Mouse (Mus musculus): ENCODE measurements around the gene Cntn1. TPM values are rescaled to one million over a fixed set of nuclear protein-coding genes. Genes with fewer than 3 reads are reported as not detected.
"Not testable (repeated sequence)": the region's sequence is repeated elsewhere in the genome, so short reads cannot be mapped to it uniquely, and the experiment has no call there.

Cntn1 gene
- polyA plus RNA-seq, 1 experiment from 2014 or later, result 16.7 TPM

DNA sequence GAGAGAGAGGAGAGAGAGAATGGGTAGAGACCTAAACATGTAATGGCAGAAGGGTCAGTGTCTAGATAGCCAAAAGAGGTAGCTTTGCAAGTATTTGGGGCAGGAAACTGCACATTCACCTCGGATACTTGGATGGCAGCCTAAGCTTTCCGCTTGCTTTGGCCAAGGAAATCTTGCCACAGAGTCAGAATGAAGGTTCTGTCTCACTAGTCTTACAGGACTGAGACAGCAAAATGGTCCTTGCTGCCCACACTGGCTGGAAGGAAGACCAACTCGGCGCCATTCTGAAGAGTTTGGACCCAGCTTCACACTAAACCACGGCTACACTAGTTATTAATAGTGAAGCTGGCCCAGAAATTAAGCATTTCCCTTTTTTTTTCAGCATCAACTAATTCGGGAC lies 230.0 kb downstream of the Cntn1 start:
- H3K4me2 ChIP-seq (replicated peaks), result no peak overlapping the region
- no peak for ATAC-seq

DNA sequence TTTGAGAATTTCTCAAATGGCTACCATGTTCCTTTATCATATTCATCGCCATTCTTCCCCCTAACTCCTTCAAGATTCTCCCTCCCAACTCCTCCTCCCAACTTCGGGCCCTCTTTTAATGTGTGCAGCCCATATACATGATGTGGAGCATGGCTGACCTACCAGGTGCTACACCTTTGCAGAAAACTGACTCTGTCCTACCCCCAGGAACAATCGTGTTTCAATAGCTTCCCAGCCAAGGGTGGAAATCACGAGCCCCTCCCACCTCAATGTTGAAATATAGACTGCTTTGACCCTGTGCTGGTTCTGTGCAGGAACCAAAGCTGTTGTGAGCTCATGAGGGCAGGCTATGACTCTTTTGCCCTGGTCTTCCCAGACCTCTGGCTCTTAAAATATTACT lies 236.7 kb downstream of the Cntn1 start:
- H3K9me3 ChIP-seq, result no peaks in the 10 kb centered on the region
- no peaks in the 10 kb centered on the region for H3K36me3 ChIP-seq
- no peak overlapping the region for H3K4me3 ChIP-seq (replicated peaks)
- no peak overlapping the region for H3K27ac ChIP-seq
- no peak overlapping the region for H3K4me2 ChIP-seq (replicated peaks)
- no peaks in the 10 kb centered on the region for H3K27me3 ChIP-seq
- WGBS, result 91% methylated on average over 4 of the region's 4 CpGs
- ATAC-seq, result no peak
- H3K9ac ChIP-seq (replicated peaks), result no peak overlapping the region
- H3K4me1 ChIP-seq (replicated peaks), result no peaks in the 10 kb centered on the region

More for the DNA sequence above, 230.0 kb downstream of the Cntn1 start:
- Histone ChIP-seq H3K36me3 (no peaks in the 10 kb centered on the region), H3K4me3 (replicated peaks) (no peak overlapping the region), H3K27ac (no peak overlapping the region), H3K4me1 (replicated peaks) (no peaks in the 10 kb centered on the region), H3K9ac (replicated peaks) (no peak overlapping the region), H3K9me3 (no peaks in the 10 kb centered on the region), H3K27me3 (no peaks in the 10 kb centered on the region)
- 91% methylated on average over 6 of the region's 6 CpGs for WGBS

DNA sequence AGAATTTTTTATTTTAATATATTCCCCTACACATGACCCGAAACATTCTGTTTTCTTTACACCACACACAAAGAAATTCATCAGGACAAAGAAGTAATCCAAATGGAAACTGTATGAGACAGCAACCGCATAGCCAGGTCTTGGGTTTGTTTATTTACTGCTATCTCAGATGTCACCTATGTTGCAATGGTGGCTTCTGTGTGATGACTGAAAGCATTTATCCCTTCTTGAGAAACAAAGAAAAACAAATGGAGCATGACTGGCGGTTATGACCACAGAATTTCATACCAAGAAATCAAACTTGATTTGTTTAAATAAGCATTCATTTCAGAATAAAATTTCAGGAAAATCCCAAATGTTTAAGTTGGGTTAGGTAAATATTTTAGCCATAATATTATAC lies 245.5 kb downstream of the Cntn1 start:
- Histone ChIP-seq H3K4me2 (replicated peaks) (no peak overlapping the region), H3K9me3 (no peaks in the 10 kb centered on the region), H3K36me3 (no peaks in the 10 kb centered on the region), H3K4me3 (replicated peaks) (no peak overlapping the region), H3K9ac (replicated peaks) (no peak overlapping the region), H3K4me1 (replicated peaks) (no peaks in the 10 kb centered on the region), H3K27ac (no peak overlapping the region), H3K27me3 (no peaks in the 10 kb centered on the region)
- 94% methylated on average over 3 of the region's 3 CpGs for WGBS
- no peak for ATAC-seq

DNA sequence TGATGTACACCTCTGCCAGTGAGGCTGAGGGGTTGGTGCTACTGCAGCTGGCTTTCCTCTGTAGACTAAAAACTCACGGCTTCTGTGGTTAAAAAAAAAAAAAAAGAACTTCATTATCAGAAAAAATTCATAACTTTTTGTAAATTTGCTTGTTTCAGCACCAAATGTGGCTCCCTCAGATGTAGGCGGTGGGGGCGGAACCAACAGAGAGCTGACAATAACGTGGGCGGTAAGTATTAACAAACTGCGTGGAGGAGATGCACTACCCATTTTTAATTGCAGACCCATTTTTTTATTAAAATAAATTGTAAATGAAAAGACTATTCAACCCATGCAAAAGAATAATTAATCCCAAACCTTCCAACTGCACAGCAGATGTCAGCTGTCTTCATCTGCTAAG lies 251.8 kb downstream of the Cntn1 start:
- Histone ChIP-seq H3K27me3 (no peaks in the 10 kb centered on the region), H3K4me2 (replicated peaks) (no peak overlapping the region), H3K27ac (no peak overlapping the region), H3K4me3 (replicated peaks) (no peak overlapping the region), H3K36me3 (no peaks in the 10 kb centered on the region), H3K9ac (replicated peaks) (no peak overlapping the region), H3K9me3 (no peaks in the 10 kb centered on the region), H3K4me1 (replicated peaks) (no peaks in the 10 kb centered on the region)
- ATAC-seq, result no peak
- 90% methylated on average over 6 of the region's 6 CpGs for WGBS

DNA sequence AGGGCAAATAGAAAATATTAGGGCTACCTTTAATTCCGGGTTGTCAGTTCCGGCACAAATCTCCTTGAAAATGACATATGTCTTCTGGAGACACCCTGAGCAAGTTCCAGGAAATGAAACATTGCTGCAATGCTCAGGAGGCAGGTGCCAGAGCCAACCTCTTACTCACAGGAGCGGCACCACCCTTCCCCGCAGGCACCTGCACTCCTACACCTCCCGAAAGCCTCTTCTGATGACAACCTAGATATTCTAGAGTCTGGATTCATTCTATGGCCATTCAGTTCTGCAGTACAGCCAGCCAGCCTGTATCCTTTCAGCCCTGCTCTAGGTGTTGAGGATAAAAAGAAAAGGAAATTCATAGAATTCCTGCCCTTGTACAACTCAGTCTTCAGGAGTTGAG lies 253.3 kb downstream of the Cntn1 start:
- no peaks in the 10 kb centered on the region for H3K27me3 ChIP-seq
- no peak overlapping the region for H3K9ac ChIP-seq (replicated peaks)
- 90% methylated on average over 5 of the region's 5 CpGs for WGBS
- no peaks in the 10 kb centered on the region for H3K9me3 ChIP-seq
- H3K4me1 ChIP-seq (replicated peaks), result no peaks in the 10 kb centered on the region
- no peak overlapping the region for H3K27ac ChIP-seq
- H3K4me2 ChIP-seq (replicated peaks), result no peak overlapping the region
- ATAC-seq, result no peak
- no peaks in the 10 kb centered on the region for H3K36me3 ChIP-seq
- H3K4me3 ChIP-seq (replicated peaks), result no peak overlapping the region

DNA sequence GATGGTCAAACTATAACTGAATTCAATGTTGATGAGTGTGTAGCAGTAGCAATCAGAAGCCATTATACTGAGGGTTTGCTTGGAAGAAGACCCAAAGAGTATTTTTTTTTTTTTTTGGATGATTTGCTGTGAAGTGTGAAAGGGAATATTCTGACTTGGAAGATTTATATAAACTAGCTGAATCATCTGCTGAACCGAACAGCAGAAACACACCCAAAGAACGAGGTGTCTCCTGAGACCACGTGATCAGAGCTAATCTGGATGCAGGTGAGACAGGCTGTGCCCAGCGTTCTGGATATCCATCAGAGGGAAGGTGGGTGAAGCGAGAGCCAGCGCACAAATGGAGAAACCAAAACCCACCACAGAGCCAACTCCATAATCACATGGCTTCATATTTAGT lies 271.0 kb downstream of the Cntn1 start:
- no peak overlapping the region for H3K9ac ChIP-seq (replicated peaks)
- H3K4me1 ChIP-seq (replicated peaks), result peaks cover 7% of the 10 kb centered on the region; the same call in 1 of the 2 replicates
- H3K4me2 ChIP-seq (replicated peaks), result no peak overlapping the region
- no peak overlapping the region for H3K4me3 ChIP-seq (replicated peaks)
- H3K9me3 ChIP-seq, result no peaks in the 10 kb centered on the region
- ATAC-seq, result no peak
- no peaks in the 10 kb centered on the region for H3K27me3 ChIP-seq
- 93% methylated on average over 6 of the region's 6 CpGs for WGBS
- no peaks in the 10 kb centered on the region for H3K36me3 ChIP-seq
- no peak overlapping the region for H3K27ac ChIP-seq

DNA sequence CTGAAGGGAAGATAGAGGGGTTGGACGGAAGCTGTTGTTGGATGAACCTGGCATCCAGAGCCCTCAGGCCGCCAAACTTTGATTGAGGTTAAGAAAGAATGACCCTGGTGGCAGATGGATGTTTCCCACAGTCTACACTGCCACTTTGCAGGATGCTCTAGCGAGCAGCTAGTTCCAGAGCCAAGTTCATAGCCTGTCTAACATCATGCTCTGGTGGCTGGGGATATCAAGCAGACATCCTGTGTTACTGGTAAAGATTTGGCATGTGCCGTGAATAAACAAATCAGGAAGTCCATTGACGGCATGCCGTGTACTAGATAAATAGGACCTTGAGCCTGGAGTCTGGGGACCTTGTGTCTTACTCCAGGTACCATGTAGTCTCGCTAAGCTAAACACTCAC lies 276.1 kb downstream of the Cntn1 start:
- no peak overlapping the region for H3K4me2 ChIP-seq (replicated peaks)
- no peak overlapping the region for H3K9ac ChIP-seq (replicated peaks)
- no peak overlapping the region for H3K4me3 ChIP-seq (replicated peaks)
- no peak for ATAC-seq
- H3K27ac ChIP-seq, result no peak overlapping the region
- no peaks in the 10 kb centered on the region for H3K4me1 ChIP-seq (replicated peaks)
- no peaks in the 10 kb centered on the region for H3K27me3 ChIP-seq
- no peaks in the 10 kb centered on the region for H3K9me3 ChIP-seq
- no peaks in the 10 kb centered on the region for H3K36me3 ChIP-seq
- 94% methylated on average over 7 of the region's 7 CpGs for WGBS

DNA sequence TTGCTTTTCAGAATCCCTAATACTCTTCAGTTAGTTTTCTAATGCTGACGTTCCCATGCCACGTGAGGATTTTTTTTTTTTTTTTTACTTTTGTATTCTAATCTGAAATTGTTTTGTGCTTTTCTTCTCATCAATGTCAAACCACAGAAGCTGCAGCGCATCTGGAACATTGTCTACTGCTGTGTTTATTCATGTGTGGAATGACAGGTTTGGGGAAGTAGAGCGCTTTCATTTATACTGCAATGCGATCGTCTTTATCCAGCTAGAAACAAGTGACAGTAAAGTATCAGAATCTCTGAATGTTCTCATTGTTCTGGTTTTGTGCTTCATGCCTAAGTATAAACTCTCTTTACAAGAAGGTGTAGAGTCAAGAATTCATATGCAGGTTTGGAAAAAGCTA lies 289.3 kb downstream of the Cntn1 start:
- Histone ChIP-seq H3K9ac (replicated peaks) (no peak overlapping the region), H3K9me3 (no peaks in the 10 kb centered on the region), H3K4me1 (replicated peaks) (no peaks in the 10 kb centered on the region), H3K4me2 (replicated peaks) (no peak overlapping the region), H3K4me3 (replicated peaks) (no peak overlapping the region), H3K36me3 (no peaks in the 10 kb centered on the region), H3K27ac (no peak overlapping the region), H3K27me3 (peaks cover 4% of the 10 kb centered on the region)
- 41% methylated on average over 6 of the region's 6 CpGs for WGBS
- no peak for ATAC-seq

DNA sequence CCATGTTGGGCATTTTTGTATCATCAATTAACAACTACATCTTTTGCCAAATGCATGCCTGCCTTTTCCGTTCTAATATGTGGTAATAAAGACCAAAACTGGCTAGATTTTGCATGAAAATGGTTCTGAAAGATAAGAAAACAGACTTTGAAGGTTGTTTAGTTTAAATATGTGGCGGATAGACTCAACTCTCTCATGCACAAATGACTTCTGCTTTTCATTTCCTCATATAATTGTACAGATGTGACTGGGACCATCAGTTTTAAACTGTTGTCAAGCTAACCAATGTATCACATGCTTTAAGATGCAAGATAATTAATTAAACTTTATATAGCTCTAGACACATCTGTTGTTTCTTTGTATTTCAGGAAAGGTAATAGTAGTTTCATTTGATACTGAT lies 290.5 kb downstream of the Cntn1 start:
- no peak for ATAC-seq
- Histone ChIP-seq H3K4me1 (replicated peaks) (no peaks in the 10 kb centered on the region), H3K27ac (no peak overlapping the region), H3K36me3 (no peaks in the 10 kb centered on the region), H3K4me3 (replicated peaks) (no peak overlapping the region), H3K27me3 (peaks cover 16% of the 10 kb centered on the region), H3K4me2 (replicated peaks) (no peak overlapping the region), H3K9ac (replicated peaks) (no peak overlapping the region), H3K9me3 (no peaks in the 10 kb centered on the region)
- 89% methylated on average over 2 of the region's 2 CpGs for WGBS

DNA sequence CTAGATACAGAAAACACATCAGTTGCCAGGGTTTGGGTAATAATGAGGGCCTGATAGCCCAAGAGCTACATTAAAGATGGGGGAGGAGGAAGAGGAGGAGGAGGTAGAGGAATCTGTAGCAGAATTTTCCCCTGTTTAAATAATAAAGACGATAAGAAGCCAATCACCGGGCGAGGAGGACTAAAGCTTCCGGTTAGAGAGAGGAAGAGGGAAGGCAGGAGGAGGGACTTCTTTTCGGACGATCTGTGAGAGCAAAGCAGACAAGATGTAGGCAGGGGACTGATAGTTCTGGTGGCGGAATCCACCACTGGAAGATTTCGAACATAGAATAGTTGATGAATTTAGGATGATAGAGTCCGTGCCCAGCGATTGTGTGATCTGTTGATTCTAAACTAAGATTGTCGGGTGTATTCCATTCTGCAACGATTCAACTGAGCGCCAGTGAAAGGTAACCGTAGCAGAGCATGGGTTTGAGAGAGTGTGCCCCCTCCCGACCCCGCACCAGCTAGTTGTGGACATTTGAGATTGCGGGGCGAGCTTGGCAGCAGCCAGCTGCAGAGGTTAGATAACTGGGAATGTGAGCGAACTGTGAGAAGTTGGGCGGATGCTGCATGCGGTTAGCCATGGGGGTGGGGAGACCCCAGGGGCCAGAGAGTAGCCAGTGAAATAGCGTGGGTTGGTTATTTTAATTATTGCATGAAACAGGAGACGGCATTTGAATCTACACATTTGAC lies 293.3 kb downstream of the Cntn1 start:
- ATAC-seq, result no peak
- no peaks in the 10 kb centered on the region for H3K9me3 ChIP-seq
- no peaks in the 10 kb centered on the region for H3K36me3 ChIP-seq
- H3K4me3 ChIP-seq (replicated peaks), result no peak overlapping the region; the same call in 1 of the 2 replicates
- WGBS, result 82% methylated on average over 23 of the region's 23 CpGs
- no peak overlapping the region for H3K9ac ChIP-seq (replicated peaks)
- peaks cover 26% of the 10 kb centered on the region for H3K27me3 ChIP-seq
- no peak overlapping the region for H3K4me2 ChIP-seq (replicated peaks)
- peaks cover 19% of the 10 kb centered on the region for H3K4me1 ChIP-seq (replicated peaks)
- H3K27ac ChIP-seq, result no peak overlapping the region

DNA sequence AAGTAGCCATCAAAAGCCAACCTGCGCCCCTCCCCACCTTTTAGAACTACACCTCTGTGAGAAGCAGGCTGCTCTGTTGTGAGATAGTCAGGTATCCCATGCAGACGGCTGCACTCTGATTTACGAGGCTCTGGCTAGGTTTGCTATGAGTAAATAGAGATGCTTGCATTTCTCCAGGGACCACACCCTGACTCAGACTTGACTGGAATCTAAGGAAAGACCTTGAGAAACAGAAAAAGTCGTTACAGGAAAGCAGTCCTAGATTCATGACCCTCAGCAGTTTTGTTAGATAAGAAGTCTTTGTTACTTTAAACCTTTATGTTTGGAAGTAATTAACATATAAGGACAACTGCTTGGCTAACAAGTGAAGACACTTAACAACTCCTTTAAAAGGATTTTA lies 296.5 kb downstream of the Cntn1 start:
- 45% methylated on average over 4 of the region's 4 CpGs for WGBS
- ATAC-seq, result no peak
- no peak overlapping the region for H3K27ac ChIP-seq
- no peak overlapping the region for H3K4me3 ChIP-seq (replicated peaks)
- H3K9me3 ChIP-seq, result no peaks in the 10 kb centered on the region
- peaks cover 40% of the 10 kb centered on the region for H3K27me3 ChIP-seq
- peaks cover 19% of the 10 kb centered on the region for H3K4me1 ChIP-seq (replicated peaks)
- no peak overlapping the region for H3K9ac ChIP-seq (replicated peaks)
- H3K4me2 ChIP-seq (replicated peaks), result no peak overlapping the region
- no peaks in the 10 kb centered on the region for H3K36me3 ChIP-seq

DNA sequence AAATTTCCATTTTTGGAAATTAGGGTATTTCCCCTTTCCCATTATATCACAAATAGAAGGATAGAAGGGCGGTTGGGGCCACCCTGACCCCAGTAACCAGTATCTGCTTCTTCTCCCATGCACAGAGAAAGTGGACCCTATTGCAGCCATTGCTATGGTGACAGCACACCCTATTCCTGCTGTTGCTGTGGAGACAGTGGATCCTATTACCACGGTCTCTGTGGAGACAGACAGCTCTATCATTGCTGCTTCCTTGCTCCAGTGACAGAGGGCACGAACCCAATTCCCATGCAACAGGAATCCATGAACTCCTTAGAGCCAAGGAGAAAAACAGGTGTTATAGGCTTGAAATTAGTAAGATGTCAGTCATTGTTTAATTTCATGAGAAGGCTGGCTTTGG lies 296.9 kb downstream of the Cntn1 start:
- Histone ChIP-seq H3K4me2 (replicated peaks) (0 out of 2 replicates have a peak overlapping the region, but pooled peaks have one; percentile 6), H3K4me1 (replicated peaks) (peaks cover 19% of the 10 kb centered on the region), H3K36me3 (no peaks in the 10 kb centered on the region), H3K27me3 (peaks cover 40% of the 10 kb centered on the region), H3K9ac (replicated peaks) (no peak overlapping the region), H3K9me3 (no peaks in the 10 kb centered on the region), H3K4me3 (replicated peaks) (no peak overlapping the region), H3K27ac (no peak overlapping the region)
- peak; percentile 94 for ATAC-seq
- whole genome bisulfite sequencing, result 10% methylated on average over 3 of the region's 3 CpGs

DNA sequence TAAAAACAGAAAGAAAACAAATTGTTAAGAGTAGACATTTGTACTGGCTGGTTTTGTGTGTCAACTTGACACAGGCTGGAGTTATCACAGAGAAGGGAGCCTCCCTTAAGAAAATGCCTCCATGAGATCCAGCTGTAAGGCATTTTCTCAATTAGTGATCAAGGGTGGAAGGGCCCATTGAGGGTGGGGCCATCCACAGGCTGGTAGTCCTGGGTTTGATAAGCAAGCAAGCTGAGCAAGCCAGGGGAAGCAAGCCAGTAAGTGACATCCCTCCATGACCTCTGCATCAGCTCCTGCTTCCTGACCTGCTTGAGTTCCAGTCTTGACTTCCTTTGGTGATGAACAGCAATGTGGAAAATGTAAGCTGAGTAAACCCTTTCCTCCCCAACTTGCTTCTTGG lies 297.5 kb downstream of the Cntn1 start:
- 0 out of 2 replicates have a peak, but pooled peaks have one; percentile 4 for ATAC-seq
- H3K27ac ChIP-seq; H3K9ac ChIP-seq (replicated peaks); H3K4me3 ChIP-seq (replicated peaks); H3K4me2 ChIP-seq (replicated peaks); H3K36me3 ChIP-seq; H3K9me3 ChIP-seq: not testable (repeated sequence)
- Histone ChIP-seq H3K4me1 (replicated peaks) (peaks cover 19% of the 10 kb centered on the region), H3K27me3 (peaks cover 40% of the 10 kb centered on the region)
